Mouse (Mus musculus) lung, postnatal 0 days (tissue): Measurements from ENCODE around the gene Plekhm1.

Experiments
- CTCF ChIP-seq: IDR thresholded peaks from 2 replicates; pipeline ENCODE4 v1.5.1; 2016; ENCODE audit warnings: antibody characterized with exemption, mild to moderate bottlenecking
- EP300 ChIP-seq: IDR thresholded peaks from 2 replicates; pipeline ENCODE4 v1.6.1; 2016; ENCODE audit warnings: antibody characterized with exemption, mild to moderate bottlenecking, control low read depth

DNA sequence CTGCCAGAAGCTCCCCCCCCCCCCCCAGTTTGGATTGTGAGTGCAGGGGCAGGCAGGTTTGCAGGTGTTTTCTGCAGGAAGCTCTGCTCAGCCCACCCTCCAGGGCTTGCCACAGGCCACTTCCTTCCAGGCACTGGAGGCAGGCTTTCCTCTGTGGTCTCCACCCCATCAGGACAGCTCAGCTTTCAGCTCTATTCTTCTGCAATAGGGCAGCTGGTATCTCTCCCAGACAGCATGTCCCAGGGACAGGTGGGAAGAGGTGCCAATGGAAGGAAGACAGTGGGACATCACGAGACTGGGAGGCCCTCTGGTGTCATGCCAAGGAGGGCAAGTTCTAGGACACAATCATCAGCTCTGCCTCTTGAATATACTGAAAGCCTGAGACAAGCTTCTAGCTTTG lies 37.2 kb downstream of the Plekhm1 start:
- TF ChIP-seq CTCF: no peak
- peak; percentile 49 for TF ChIP-seq EP300
